In the genomic region with DNA sequence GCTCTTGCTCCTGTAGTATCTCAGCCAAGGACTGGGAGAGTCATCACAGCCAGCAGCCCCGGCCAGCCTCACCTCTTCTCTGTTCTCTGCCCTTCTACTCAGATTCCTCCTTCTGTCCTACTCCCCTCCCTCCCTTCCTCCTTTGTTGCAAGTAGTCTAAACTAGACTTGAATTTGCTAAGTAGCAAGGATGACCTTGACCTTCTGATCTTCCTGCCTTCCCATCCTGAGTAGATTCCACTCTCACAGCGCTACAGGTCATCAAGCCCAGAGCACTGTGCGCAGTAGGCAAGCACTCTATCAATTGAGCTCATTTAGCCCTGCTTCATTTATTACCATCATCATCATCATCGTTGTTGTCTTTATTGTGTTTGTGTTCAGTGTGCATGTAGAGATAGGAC, we compare ENCODE assay signal across 23 mouse cellular contexts.
DNase-seq lines count a peak whose midpoint lies in the region; TF ChIP-seq lines count a peak whose summit lies in the region.
"Had no signal": no experiment of that assay in that cellular context is flagged by ENCODE, and none has a peak within 500 bp of the region (broad histone marks: within the 10 kb centered on the region; RNA-seq: fewer than 3 reads in every experiment).

No protein-coding gene starts in this region.

- no peaks in the 10 kb centered on the region for H3K27me3 ChIP-seq in ES-Bruce4 (ENCODE audit: control insufficient read depth, insufficient read depth, low read length, poor library complexity, severe bottlenecking)
- H3K27me3 ChIP-seq: forebrain, embryonic 13.5 days; heart, embryonic 15.5 days; hindbrain, embryonic 13.5 days; midbrain, embryonic 13.5 days; neural tube, embryonic 13.5 days had no signal

- no peaks in the 10 kb centered on the region for H3K36me3 ChIP-seq in ES-Bruce4 (ENCODE audit: control insufficient read depth, insufficient read depth, low read length, poor library complexity, severe bottlenecking)
- H3K36me3 ChIP-seq: heart, embryonic 15.5 days; hindbrain, embryonic 13.5 days; midbrain, embryonic 13.5 days; neural tube, embryonic 13.5 days had no signal

- peak; percentile 18 for DNase-seq in adrenal gland, postnatal 25 days
- no peak for DNase-seq in adrenal gland, adult 8-10 months
- DNase-seq in kidney, postnatal 14 days, result peak; percentile 27
- DNase-seq in kidney, adult 9 months, result no peak
- DNase-seq in ZHBTc4 (ENCODE audit: low read depth, low spot score), result peak; percentile 83
- DNase-seq in layer of hippocampus, adult 18-20 months (ENCODE audit: low spot score in 2 of 2), result no peak
- DNase-seq: gastrocnemius, postnatal 10 days; left cerebral cortex, postnatal 4 days; lung, adult 2 months; right cerebral cortex, postnatal 4 days; thymus, adult 18-20 months; thymus, postnatal 36 days had no signal

- no peak for TF ChIP-seq EP300 in ES-Bruce4 (IDR thresholded peaks at IDR 0.05; ENCODE audit: insufficient read depth, low read depth, low read length)

- no peak for TF ChIP-seq CTCF in ES-Bruce4 (IDR thresholded peaks at IDR 0.05; ENCODE audit: low read depth, low read length)

- no peaks in the 10 kb centered on the region for H3K9me3 ChIP-seq in ES-Bruce4 (replicated peaks; ENCODE audit: control insufficient read depth, insufficient read depth, low read length, poor library complexity, severe bottlenecking)
- H3K9me3 ChIP-seq: forebrain, embryonic 13.5 days; G1E; heart, embryonic 15.5 days; hindbrain, embryonic 13.5 days; midbrain, embryonic 13.5 days; neural tube, embryonic 13.5 days had no signal

- H3K27ac ChIP-seq in ES-Bruce4 (ENCODE audit: insufficient read depth, low read length), result 0 out of 2 replicates have a peak overlapping the region, but pooled peaks have one; percentile 1
- H3K27ac ChIP-seq: forebrain, embryonic 13.5 days; heart, embryonic 15.5 days; hindbrain, embryonic 13.5 days; kidney, postnatal 0 days; liver, embryonic 14.5 days; macrophage; midbrain, embryonic 13.5 days; neural tube, embryonic 13.5 days; stomach, postnatal 0 days had no signal

- H3K9ac ChIP-seq in ES-Bruce4 (ENCODE audit: low read depth, poor library complexity, severe bottlenecking), result no peak overlapping the region
- H3K9ac ChIP-seq: forebrain, embryonic 13.5 days; heart, embryonic 15.5 days; hindbrain, embryonic 13.5 days; liver, embryonic 14.5 days; midbrain, embryonic 13.5 days; neural tube, embryonic 13.5 days had no signal

- no peak for TF ChIP-seq POLR2A in ES-Bruce4 (IDR thresholded peaks at IDR 0.05; ENCODE audit: insufficient read depth, low read length)

- H3K4me1 ChIP-seq in ES-Bruce4 (ENCODE audit: control insufficient read depth, insufficient read depth, low read length), result no peaks in the 10 kb centered on the region
- H3K4me1 ChIP-seq: forebrain, embryonic 13.5 days; heart, embryonic 15.5 days; hindbrain, embryonic 13.5 days; midbrain, embryonic 13.5 days; neural tube, embryonic 13.5 days had no signal

- no peak overlapping the region for H3K4me3 ChIP-seq in ES-Bruce4 (ENCODE audit: low read depth, low read length)
- H3K4me3 ChIP-seq: forebrain, embryonic 13.5 days; heart, embryonic 15.5 days; hindbrain, embryonic 13.5 days; midbrain, embryonic 13.5 days; neural tube, embryonic 13.5 days had no signal

Comparison
In these comparisons a context has a peak if more than half of its experiments do, and no peak if none do; other contexts are left out.
1. DNase-seq: peak in adrenal gland, postnatal 25 days (single experiment), kidney, postnatal 14 days (single experiment) and ZHBTc4 (single experiment); none in adrenal gland, adult 8-10 months (single experiment), kidney, adult 9 months (single experiment) and layer of hippocampus, adult 18-20 months (0 of 2).